Mouse (Mus musculus) c-Kit-positive CD71-positive TER-119-negative erythroid progenitor cells, embryonic 14.5 days (primary cell): ENCODE measurements around the gene B4galt1.

Source experiments
- DNase-seq: peaks from one replicate; pipeline ENCODE4 v3.0.0-alpha.2; 2013; ENCODE audit warnings: low read depth

The B4galt1 gene

DNA sequence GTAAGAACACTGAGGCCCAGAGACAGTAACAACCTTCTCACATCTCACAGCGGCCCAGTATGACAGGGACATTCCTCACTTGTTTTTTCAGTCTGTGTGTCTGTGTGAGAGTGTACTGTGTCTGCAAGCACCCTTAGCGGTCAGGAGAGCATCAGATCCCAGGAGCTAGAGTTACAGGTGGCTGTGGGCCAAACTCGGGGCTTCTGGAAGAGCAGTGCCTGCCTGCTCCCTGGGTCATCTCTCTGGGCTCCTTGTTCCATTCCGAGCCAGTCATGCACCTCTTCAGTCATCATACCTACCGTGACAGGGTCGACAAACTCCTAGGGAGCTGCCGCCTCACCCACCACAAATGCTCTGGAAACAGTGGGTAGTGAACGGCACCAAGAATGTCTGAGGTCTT lies 10.1 kb downstream of the B4galt1 start:
- DNase-seq = no peak

DNA sequence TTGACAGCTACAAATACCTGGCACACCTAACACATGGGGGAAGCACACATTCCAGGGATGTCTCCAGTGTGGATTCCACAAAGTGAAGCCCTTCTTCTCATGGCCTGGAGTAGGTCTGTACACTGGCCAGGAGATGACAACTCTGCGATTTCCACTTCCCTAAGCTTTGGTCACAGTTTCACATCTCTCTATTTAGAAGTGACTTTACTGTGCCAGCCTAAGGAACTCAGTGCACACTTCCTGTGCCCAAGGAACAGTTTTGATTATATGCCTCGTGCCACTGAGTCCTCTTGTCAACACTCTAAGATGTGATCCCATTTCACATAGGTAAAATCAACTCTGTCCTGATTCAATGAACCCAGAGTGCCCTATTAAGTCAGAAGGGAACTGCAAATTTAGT lies 13.4 kb downstream of the B4galt1 start:
- DNase-seq = no peak

DNA sequence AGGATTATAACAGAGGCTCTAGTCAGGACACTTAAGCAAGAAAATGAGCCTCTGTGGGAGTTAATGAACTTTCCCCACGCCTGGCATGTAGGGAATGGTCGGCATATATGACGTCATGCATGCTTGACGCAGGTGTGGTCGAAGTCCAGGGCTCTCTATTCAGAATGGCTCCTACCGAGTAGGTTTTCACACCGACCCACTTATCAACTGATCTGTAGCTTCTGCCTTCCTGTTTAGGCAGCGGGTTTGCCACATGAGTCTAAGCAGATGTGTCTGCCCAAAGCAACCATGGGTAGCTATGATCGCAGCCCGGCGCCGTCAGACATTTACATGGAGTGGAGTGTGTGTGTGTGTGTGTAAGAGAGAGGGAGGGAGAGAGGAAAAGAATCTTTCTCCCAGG lies 14.6 kb downstream of the B4galt1 start:
- DNase-seq = no peak

GRCm38 (mm10) chr4:40837451-40838285 lies 16.1 kb downstream of the B4galt1 start:
- no peak for DNase-seq

GRCm38 (mm10) chr4:40837008-40837407 lies 16.8 kb downstream of the B4galt1 start:
- no peak for DNase-seq

GRCm38 (mm10) chr4:40834872-40835271 lies 18.9 kb downstream of the B4galt1 start:
- no peak for DNase-seq

GRCm38 (mm10) chr4:40834232-40834786 lies 19.5 kb downstream of the B4galt1 start:
- DNase-seq = no peak

DNA sequence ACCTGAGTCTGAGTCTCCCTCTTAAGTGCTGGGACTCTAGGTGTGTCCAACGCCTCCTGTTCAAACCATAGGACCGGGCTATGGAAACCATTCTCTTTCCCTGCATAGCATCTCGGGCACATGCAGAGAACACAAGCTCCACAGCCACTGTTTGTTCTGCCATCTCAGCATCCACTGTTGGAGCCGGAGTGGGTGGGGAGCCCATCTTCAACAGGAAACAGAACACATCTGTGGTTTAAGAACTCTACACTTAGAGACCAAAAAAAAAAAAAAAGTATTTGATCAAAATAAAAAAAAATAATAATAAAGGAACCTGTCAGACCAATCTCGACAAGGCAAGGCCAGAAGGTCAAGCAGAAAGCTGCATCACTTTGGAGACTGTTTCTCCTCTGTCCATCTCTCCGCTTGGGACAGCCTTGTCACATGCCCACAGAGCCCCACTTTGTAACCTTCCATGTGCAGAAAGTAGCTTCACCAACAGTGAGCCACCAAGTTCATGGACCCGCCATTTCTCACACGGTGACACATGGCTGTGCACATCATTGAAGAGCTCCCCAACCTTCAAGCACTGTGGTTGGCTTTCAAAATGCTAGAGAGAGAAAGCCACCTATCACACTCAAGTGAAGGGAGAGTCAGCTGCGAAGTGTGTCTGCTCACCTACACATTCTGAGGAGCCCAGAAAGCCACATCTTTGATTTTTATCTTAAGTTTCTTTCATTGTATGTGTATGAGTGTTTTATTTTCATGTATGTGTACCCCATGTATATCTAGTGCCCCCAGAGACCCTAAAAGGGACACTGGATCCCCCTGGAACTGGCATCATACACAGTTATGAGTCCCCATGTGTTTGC lies 20.2 kb downstream of the B4galt1 start:
- DNase-seq = no peak

- DNase-seq = no peak
Observed at GRCm38 (mm10) chr4:40830530-40830929, 23.3 kb downstream of the B4galt1 start.

DNA sequence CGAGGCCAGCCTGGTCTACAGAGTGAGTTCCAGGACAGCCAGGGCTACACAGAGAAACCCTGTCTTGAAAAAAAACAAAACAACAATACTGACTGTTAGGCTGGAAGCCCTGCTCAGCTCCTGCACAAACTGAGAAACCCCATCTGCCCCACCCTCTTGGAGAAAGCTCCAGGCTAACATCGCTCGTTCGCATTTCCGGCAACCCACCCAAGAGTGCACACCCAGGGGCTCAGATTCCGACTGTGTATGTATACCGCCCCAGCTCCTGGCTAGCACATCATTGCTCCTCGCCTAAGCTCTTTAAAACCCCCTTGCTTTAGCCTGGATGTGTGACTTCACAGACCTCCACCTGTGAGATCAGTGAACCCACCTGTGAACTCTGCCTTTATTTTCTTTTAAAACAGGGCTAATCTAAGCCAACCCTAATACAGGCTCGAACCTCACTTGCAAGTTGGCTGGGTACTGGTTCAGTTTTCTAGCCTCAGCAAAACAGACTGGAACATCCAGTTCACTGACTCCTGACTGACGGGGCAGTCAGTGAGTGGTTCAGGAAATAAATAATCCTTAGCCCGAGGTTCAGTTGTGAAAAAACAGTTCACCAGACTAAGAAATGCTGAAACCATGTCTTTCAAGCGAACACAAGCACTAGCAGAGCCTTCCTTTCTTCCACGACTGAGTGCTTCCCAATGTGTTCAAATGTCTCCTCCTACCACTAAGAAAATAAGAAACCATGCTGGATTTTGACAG lies 24.0 kb downstream of the B4galt1 start:
- DNase-seq = no peak

DNA sequence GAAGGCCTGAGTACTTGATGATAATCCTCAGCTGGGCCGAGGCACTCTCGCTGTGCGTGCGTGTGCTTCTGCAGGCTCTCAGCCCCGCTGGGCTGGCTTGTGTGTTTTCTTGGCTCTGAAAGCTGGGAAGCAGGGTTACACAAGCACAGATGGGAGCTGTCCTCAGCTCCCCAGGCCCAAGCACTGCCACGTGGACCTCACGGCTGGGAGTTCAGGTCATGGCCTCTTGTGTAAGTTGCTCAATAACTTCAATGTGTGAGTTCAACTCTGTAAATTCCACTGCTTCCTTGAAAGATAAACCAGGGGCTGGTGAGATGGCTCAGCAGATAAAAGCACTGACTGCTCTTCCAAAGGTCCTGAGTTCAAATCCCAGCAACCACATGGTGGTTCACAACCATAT lies 24.9 kb downstream of the B4galt1 start:
- no peak for DNase-seq

- no peak for DNase-seq
Observed at GRCm38 (mm10) chr4:40827926-40828325, 25.9 kb downstream of the B4galt1 start.

GRCm38 (mm10) chr4:40826810-40827209 lies 27.0 kb downstream of the B4galt1 start:
- no peak for DNase-seq

GRCm38 (mm10) chr4:40825981-40826380 lies 27.8 kb downstream of the B4galt1 start:
- no peak for DNase-seq

GRCm38 (mm10) chr4:40825146-40825545 lies 28.7 kb downstream of the B4galt1 start:
- no peak for DNase-seq

DNA sequence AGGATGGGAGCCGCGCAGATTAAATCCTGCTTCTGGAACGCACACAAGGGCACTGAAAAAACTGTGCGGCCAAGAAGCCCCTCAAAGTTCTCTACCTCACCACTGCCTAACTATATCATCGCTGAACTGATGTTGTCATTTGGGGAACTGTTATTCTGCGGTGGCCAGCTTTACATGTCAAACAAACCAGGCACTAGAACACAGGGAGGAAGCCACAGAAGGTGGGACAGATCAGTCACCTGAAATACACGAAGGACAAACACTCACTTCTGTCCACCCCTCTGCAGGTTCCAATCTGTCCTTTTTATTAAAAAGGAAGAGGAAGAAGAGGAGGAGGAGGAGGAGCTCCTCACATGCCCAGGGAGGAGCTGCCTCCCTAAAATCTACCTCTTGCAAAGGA lies 29.3 kb downstream of the B4galt1 start:
- DNase-seq = no peak

- no peak for DNase-seq
Observed at GRCm38 (mm10) chr4:40823664-40824063, 30.1 kb downstream of the B4galt1 start.

GRCm38 (mm10) chr4:40823151-40823550 lies 30.7 kb downstream of the B4galt1 start:
- no peak for DNase-seq

- DNase-seq = no peak
Observed at GRCm38 (mm10) chr4:40821303-40822023, 32.3 kb downstream of the B4galt1 start.

DNA sequence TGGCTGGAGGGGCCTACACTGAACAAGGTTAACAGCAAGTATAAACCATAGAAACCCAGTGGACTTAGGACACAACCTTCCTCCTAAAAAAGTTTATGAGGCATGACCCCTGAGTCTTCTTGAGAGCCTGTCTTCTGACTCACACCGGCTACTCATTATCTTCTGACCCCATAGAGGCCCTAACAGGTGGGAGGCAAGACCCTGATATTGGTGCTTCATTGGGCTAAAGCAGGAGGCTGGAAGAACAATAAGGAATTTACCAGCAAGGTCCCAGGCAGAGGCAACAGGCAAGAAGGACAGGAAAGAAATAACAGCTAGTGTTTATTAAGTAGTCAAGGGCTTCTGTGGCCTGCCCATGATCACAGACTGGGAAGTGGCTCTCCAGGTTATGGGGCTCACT lies 32.9 kb downstream of the B4galt1 start:
- no peak for DNase-seq

GRCm38 (mm10) chr4:40820024-40820423 lies 33.8 kb downstream of the B4galt1 start:
- DNase-seq = peak; percentile 44
